Mouse (Mus musculus): ENCODE measurements around the gene Zbtb42. TPM values are rescaled to one million over a fixed set of nuclear protein-coding genes. Genes with fewer than 3 reads are reported as not detected.

Gene Zbtb42
- polyA plus RNA-seq, 1 experiment from 2014 or later = 1.6 TPM

GRCm38 (mm10) chr12:112644855-112645506, 33.6 kb upstream of the Zbtb42 start:
- no peaks in the 10 kb centered on the region for H3K9me3 ChIP-seq (ENCODE audit: low read length)
- peak overlapping the region; percentile 68 for H3K4me3 ChIP-seq (ENCODE audit: low read depth, low read length)
- peak overlapping the region; percentile 94 for H3K4me2 ChIP-seq (ENCODE audit: low read depth, low read length)
- TF ChIP-seq CTCF (IDR thresholded peaks at IDR 0.05; ENCODE audit: low read depth) = no peak
- no peak for TF ChIP-seq EP300 (IDR thresholded peaks at IDR 0.05; ENCODE audit: low read depth)
- H3K9ac ChIP-seq (replicated peaks) = peak overlapping the region; percentile 73
- peaks cover 20% of the 10 kb centered on the region for H3K36me3 ChIP-seq (replicated peaks; ENCODE audit: insufficient read depth, low read length)
- ATAC-seq (peak; percentile 38), DNase-seq (no peak)
- peaks cover 21% of the 10 kb centered on the region for H3K4me1 ChIP-seq (ENCODE audit: insufficient read depth)
- no peaks in the 10 kb centered on the region for H3K27me3 ChIP-seq (ENCODE audit: insufficient read depth, low read length)
- peak overlapping the region; percentile 58 for H3K27ac ChIP-seq (ENCODE audit: low read depth)
- under 1% methylated on average over 75 of the region's 75 CpGs for WGBS (ENCODE audit: insufficient replicate concordance)

GRCm38 (mm10) chr12:112646139-112646538, 32.5 kb upstream of the Zbtb42 start:
- TF ChIP-seq CTCF (IDR thresholded peaks at IDR 0.05; ENCODE audit: low read depth) (no peak), EP300 (IDR thresholded peaks at IDR 0.05; ENCODE audit: low read depth) (no peak)
- Histone ChIP-seq H3K27ac (ENCODE audit: low read depth) (no peak overlapping the region), H3K27me3 (ENCODE audit: insufficient read depth, low read length) (no peaks in the 10 kb centered on the region), H3K9me3 (ENCODE audit: low read length) (no peaks in the 10 kb centered on the region), H3K4me3 (ENCODE audit: low read depth, low read length) (peak overlapping the region; percentile 68), H3K4me2 (ENCODE audit: low read depth, low read length) (peak overlapping the region; percentile 94), H3K9ac (replicated peaks) (peak overlapping the region; percentile 73), H3K36me3 (replicated peaks; ENCODE audit: insufficient read depth, low read length) (peaks cover 25% of the 10 kb centered on the region), H3K4me1 (ENCODE audit: insufficient read depth) (peaks cover 21% of the 10 kb centered on the region)
- no peak for ATAC-seq
- 46% methylated on average over 6 of the region's 6 CpGs for WGBS (ENCODE audit: insufficient replicate concordance)
- DNase-seq = no peak

DNA sequence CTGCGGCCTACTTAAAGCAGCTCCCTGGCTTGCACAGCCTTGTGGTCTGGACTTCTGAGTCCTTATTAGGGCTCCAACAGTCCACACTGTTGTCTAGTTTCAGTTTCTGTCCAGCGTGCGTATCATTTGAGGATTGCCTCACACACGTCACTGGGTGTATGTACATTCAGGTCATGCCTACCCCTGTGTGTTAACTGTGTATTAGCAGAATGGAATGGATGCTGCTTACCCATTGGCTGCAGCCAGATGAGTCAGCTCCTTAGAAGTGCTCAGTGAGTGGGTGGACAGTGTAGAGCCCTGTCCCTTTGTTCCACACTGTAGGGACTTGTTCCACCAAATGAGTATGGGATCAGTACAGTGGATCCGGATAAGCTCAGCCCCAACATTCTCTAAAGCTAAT, 30.5 kb upstream of the Zbtb42 start:
- 69% methylated on average over 5 of the region's 5 CpGs for WGBS (ENCODE audit: insufficient replicate concordance)
- Histone ChIP-seq H3K4me3 (ENCODE audit: low read depth, low read length) (no peak overlapping the region), H3K4me1 (ENCODE audit: insufficient read depth) (peaks cover 21% of the 10 kb centered on the region), H3K9me3 (ENCODE audit: low read length) (no peaks in the 10 kb centered on the region), H3K9ac (replicated peaks) (no peak overlapping the region), H3K27me3 (ENCODE audit: insufficient read depth, low read length) (no peaks in the 10 kb centered on the region), H3K27ac (ENCODE audit: low read depth) (no peak overlapping the region), H3K4me2 (ENCODE audit: low read depth, low read length) (no peak overlapping the region), H3K36me3 (replicated peaks; ENCODE audit: insufficient read depth, low read length) (peaks cover 28% of the 10 kb centered on the region)
- no peak for ATAC-seq
- TF ChIP-seq CTCF (IDR thresholded peaks at IDR 0.05; ENCODE audit: low read depth) = no peak
- no peak for TF ChIP-seq EP300 (IDR thresholded peaks at IDR 0.05; ENCODE audit: low read depth)
- no peak for DNase-seq

DNA sequence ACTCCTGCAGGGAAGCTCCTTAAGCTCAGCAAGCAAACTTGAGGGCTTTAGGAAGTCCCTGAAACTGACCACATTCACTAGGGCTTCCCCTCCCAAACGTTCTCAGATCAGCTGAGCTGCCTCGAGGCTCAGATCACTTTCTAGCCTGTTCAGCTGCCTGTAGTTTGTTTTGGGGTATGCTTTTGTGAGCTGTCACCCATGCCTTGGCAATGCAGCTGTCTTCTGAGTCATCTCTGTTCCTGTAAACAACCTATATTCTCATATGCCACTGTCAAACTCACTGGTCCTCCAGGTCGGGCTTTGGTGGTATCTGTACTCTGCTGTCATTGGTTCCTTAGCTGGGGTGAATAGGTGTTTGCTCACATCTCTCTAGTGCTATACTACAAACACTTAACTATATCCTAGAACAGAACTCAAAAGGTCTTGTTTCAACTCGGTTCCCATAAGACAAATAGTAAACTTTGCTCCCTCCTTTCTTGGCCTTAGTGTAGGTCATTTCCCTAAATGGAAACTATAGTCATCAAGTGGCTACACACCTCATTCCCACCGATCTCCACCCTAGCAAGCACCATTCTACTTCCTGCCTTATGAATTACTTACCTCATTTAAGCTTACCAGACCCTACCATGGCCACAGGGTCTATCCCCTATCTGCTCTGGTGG, 26.7 kb upstream of the Zbtb42 start:
- no peak for ATAC-seq
- H3K27me3 ChIP-seq (ENCODE audit: insufficient read depth, low read length) = no peaks in the 10 kb centered on the region

GRCm38 (mm10) chr12:112653157-112653824, 25.3 kb upstream of the Zbtb42 start:
- Histone ChIP-seq H3K4me3 (ENCODE audit: low read depth, low read length) (no peak overlapping the region), H3K27me3 (ENCODE audit: insufficient read depth, low read length) (no peaks in the 10 kb centered on the region), H3K9me3 (ENCODE audit: low read length) (no peaks in the 10 kb centered on the region), H3K36me3 (replicated peaks; ENCODE audit: insufficient read depth, low read length) (peaks cover 59% of the 10 kb centered on the region), H3K27ac (ENCODE audit: low read depth) (no peak overlapping the region), H3K4me2 (ENCODE audit: low read depth, low read length) (no peak overlapping the region), H3K9ac (replicated peaks) (no peak overlapping the region), H3K4me1 (ENCODE audit: insufficient read depth) (no peaks in the 10 kb centered on the region)
- ATAC-seq (peak; percentile 74), DNase-seq (peak; percentile 87)
- TF ChIP-seq CTCF (IDR thresholded peaks at IDR 0.05; ENCODE audit: low read depth) = peak; percentile 96
- TF ChIP-seq EP300 (IDR thresholded peaks at IDR 0.05; ENCODE audit: low read depth) = no peak
- WGBS (ENCODE audit: insufficient replicate concordance) = 61% methylated on average over 7 of the region's 7 CpGs

More for the DNA sequence above, 26.7 kb upstream of the Zbtb42 start:
- no peak overlapping the region for H3K4me2 ChIP-seq (ENCODE audit: low read depth, low read length)
- 0 out of 2 replicates have a peak, but pooled peaks cover 3% of the 10 kb centered on the region for H3K4me1 ChIP-seq (ENCODE audit: insufficient read depth)
- H3K27ac ChIP-seq (ENCODE audit: low read depth) = no peak overlapping the region
- 71% methylated on average over 5 of the region's 5 CpGs for whole genome bisulfite sequencing (ENCODE audit: insufficient replicate concordance)
- no peaks in the 10 kb centered on the region for H3K9me3 ChIP-seq (ENCODE audit: low read length)
- DNase-seq = no peak
- H3K4me3 ChIP-seq (ENCODE audit: low read depth, low read length) = no peak overlapping the region
- no peak for TF ChIP-seq EP300 (IDR thresholded peaks at IDR 0.05; ENCODE audit: low read depth)
- H3K9ac ChIP-seq (replicated peaks) = no peak overlapping the region
- H3K36me3 ChIP-seq (replicated peaks; ENCODE audit: insufficient read depth, low read length) = peaks cover 56% of the 10 kb centered on the region

DNA sequence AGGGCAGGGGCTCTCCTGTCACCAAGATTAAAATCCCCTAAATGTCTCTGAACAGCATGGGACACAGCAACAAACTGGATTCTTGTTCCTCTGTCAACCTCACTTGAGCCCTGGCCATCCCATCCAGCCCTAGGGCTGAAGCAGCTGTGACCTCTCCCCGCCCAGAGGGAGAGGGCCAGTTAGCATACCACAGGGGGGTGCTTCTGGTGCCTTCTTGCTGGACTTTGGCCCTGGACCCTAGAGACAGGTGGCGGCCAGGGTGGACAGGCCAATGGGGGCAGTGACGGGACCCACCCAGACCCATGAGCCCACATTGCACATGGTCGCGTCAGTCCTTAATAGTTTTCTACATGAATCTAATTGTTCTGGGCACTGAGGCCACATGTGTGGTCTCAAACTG, 24.6 kb upstream of the Zbtb42 start:
- no peak for TF ChIP-seq EP300 (IDR thresholded peaks at IDR 0.05; ENCODE audit: low read depth)
- no peak for TF ChIP-seq CTCF (IDR thresholded peaks at IDR 0.05; ENCODE audit: low read depth)
- no peak overlapping the region for H3K27ac ChIP-seq (ENCODE audit: low read depth)
- 84% methylated on average over 5 of the region's 5 CpGs for WGBS (ENCODE audit: insufficient replicate concordance)
- H3K4me2 ChIP-seq (ENCODE audit: low read depth, low read length) = no peak overlapping the region
- H3K27me3 ChIP-seq (ENCODE audit: insufficient read depth, low read length) = no peaks in the 10 kb centered on the region
- no peaks in the 10 kb centered on the region for H3K4me1 ChIP-seq (ENCODE audit: insufficient read depth)
- DNase-seq (no peak), ATAC-seq (no peak)
- peaks cover 63% of the 10 kb centered on the region for H3K36me3 ChIP-seq (replicated peaks; ENCODE audit: insufficient read depth, low read length)
- no peak overlapping the region for H3K9ac ChIP-seq (replicated peaks)
- H3K9me3 ChIP-seq (ENCODE audit: low read length) = no peaks in the 10 kb centered on the region
- no peak overlapping the region for H3K4me3 ChIP-seq (ENCODE audit: low read depth, low read length)

All from liver, postnatal 0 days (tissue).